22 mouse cellular contexts compared by ENCODE assay signal in genomic region chr10:110716887-110717286, GRCm38 (mm10). TPM values are rescaled to one million over a fixed set of nuclear protein-coding genes. Genes with fewer than 3 reads are reported as not detected.
DNase-seq lines count a peak whose midpoint lies in the region; ATAC-seq and TF ChIP-seq lines count a peak whose summit lies in the region.
"Had no signal": no experiment of that assay in that cellular context is flagged by ENCODE, and none has a peak within 500 bp of the region (broad histone marks: within the 10 kb centered on the region; RNA-seq: fewer than 3 reads in every experiment).

No protein-coding gene starts in this region.

- H3K36me3 ChIP-seq in liver, adult 2 months (ENCODE audit: control insufficient read depth, insufficient read depth, low read length): no peaks in the 10 kb centered on the region
- H3K36me3 ChIP-seq in liver, embryonic 11.5 days (ENCODE audit: control insufficient read depth, insufficient read depth, low read length): no peaks in the 10 kb centered on the region
- H3K36me3 ChIP-seq: embryonic facial prominence, embryonic 12.5 days; heart, embryonic 13.5 days; hindbrain, embryonic 12.5 days had no signal

- H3K27ac ChIP-seq in liver, adult 2 months (replicated peaks; ENCODE audit: insufficient read depth, low read depth, low read length): peak overlapping the region; percentile 15; the same call in 1 of the 2 replicates
- no peak overlapping the region for H3K27ac ChIP-seq in liver, embryonic 11.5 days (ENCODE audit: low read depth, low read length)
- H3K27ac ChIP-seq: embryonic facial prominence, embryonic 12.5 days; gastrocnemius, adult 2 months; heart, embryonic 13.5 days; hindbrain, embryonic 12.5 days had no signal

- peak; percentile 98 for DNase-seq in liver, adult 2 months (ENCODE audit: extremely low read depth, low read depth, low spot score)
- no peak for DNase-seq in liver, embryonic 11.5 days (ENCODE audit: low spot score)
- DNase-seq in lung, postnatal 36 days: peak; percentile 5
- DNase-seq in lung, postnatal 4 days: no peak
- peak; percentile 39 for DNase-seq in brain, embryonic 14.5 days (ENCODE audit: low read depth)
- peak; percentile 23 for DNase-seq in fat pad, adult 2 months (ENCODE audit: extremely low read depth, low read depth, low spot score)
- DNase-seq in kidney, postnatal 4 days: no peak
- no peak for DNase-seq in heart, postnatal 10 days
- DNase-seq: adrenal gland, adult 2 months; adrenal gland, postnatal 36 days; cerebellum, adult 11 months; cerebellum, adult 8-10 months; cerebellum, postnatal 14 days; embryo, embryonic 11 days; gastrocnemius, adult 2 months; gastrocnemius, postnatal 25 days; heart, postnatal 4 days had no signal

- 25% methylated on average over 10 of the region's 10 CpGs for WGBS in liver, adult 2 months
- 72% methylated on average over 10 of the region's 10 CpGs for WGBS in liver, embryonic 11.5 days

- TF ChIP-seq POLR2A in liver, adult 2 months (IDR thresholded peaks at IDR 0.05; ENCODE audit: extremely low read depth, insufficient read depth, low read length): 0 out of 2 replicates have a peak, but pooled peaks have one; percentile 37
- TF ChIP-seq POLR2A in brain, embryonic 14.5 days (IDR thresholded peaks at IDR 0.05; ENCODE audit: borderline replicate concordance, extremely low read depth, insufficient read depth, insufficient read length, poor library complexity, severe bottlenecking): no peak

- H3K4me2 ChIP-seq in liver, embryonic 11.5 days: no peak overlapping the region
- H3K4me2 ChIP-seq: embryonic facial prominence, embryonic 12.5 days; heart, embryonic 13.5 days; hindbrain, embryonic 12.5 days had no signal

- no peak overlapping the region for H3K9ac ChIP-seq in liver, adult 2 months (ENCODE audit: low read depth, low read length)
- H3K9ac ChIP-seq in liver, embryonic 11.5 days (ENCODE audit: low read depth, low read length): no peak overlapping the region
- H3K9ac ChIP-seq: embryonic facial prominence, embryonic 12.5 days; heart, embryonic 13.5 days; hindbrain, embryonic 12.5 days had no signal

- intact Hi-C loops in heart, postnatal 10 days (cut with DNase I): no loop called here

- no peak overlapping the region for H3K4me3 ChIP-seq in liver, adult 2 months (ENCODE audit: insufficient read depth, low read depth, low read length)
- H3K4me3 ChIP-seq in liver, embryonic 11.5 days (ENCODE audit: low read depth, low read length): no peak overlapping the region
- H3K4me3 ChIP-seq: embryonic facial prominence, embryonic 12.5 days; gastrocnemius, adult 2 months; heart, embryonic 13.5 days; hindbrain, embryonic 12.5 days had no signal

- no peaks in the 10 kb centered on the region for H3K79me2 ChIP-seq in liver, adult 2 months (ENCODE audit: control insufficient read depth, insufficient read depth, low read length)

- H3K4me1 ChIP-seq in liver, adult 2 months (ENCODE audit: control insufficient read depth, insufficient read depth, low read length): peaks cover 5% of the 10 kb centered on the region; the same call in 1 of the 2 replicates
- no peaks in the 10 kb centered on the region for H3K4me1 ChIP-seq in liver, embryonic 11.5 days (replicated peaks; ENCODE audit: control insufficient read depth, insufficient read depth, low read length)
- H3K4me1 ChIP-seq: embryonic facial prominence, embryonic 12.5 days; heart, embryonic 13.5 days; hindbrain, embryonic 12.5 days had no signal

- no peak for TF ChIP-seq CTCF in liver, adult 2 months (IDR thresholded peaks at IDR 0.05; ENCODE audit: low read depth, low read length)
- no peak for TF ChIP-seq CTCF in brain, embryonic 14.5 days (IDR thresholded peaks at IDR 0.05; ENCODE audit: borderline replicate concordance, extremely low read depth, insufficient read depth, insufficient read length)

- no peaks in the 10 kb centered on the region for H3K9me3 ChIP-seq in liver, embryonic 11.5 days (ENCODE audit: control insufficient read depth, low read length)
- H3K9me3 ChIP-seq: embryonic facial prominence, embryonic 12.5 days; heart, embryonic 13.5 days; hindbrain, embryonic 12.5 days had no signal

- no peak for ATAC-seq in liver, embryonic 11.5 days (replicated peaks; ENCODE audit: low FRiP score)
- ATAC-seq: forebrain, embryonic 16.5 days; hindbrain, embryonic 16.5 days had no signal

- H3K27me3 ChIP-seq in liver, adult 2 months (ENCODE audit: control insufficient read depth, insufficient read depth, low read length): no peaks in the 10 kb centered on the region
- no peaks in the 10 kb centered on the region for H3K27me3 ChIP-seq in liver, embryonic 11.5 days (replicated peaks; ENCODE audit: control insufficient read depth, insufficient read depth, low read length)
- H3K27me3 ChIP-seq: embryonic facial prominence, embryonic 12.5 days; heart, embryonic 13.5 days; hindbrain, embryonic 12.5 days had no signal

RNA-seq across cellular contexts. Expression of gene E2f7, which starts 28.4 kb away (rescaled TPM):
- 0.34 and 0.46 TPM in 2 replicates for total RNA-seq in liver, adult 2 months (2014; rRNA removed)
- 0.04 and 0.13 TPM in 2 replicates for polyA plus RNA-seq in liver, adult 2 months (2012; rRNA removed)
- polyA plus RNA-seq in liver, embryonic 11.5 days (2014; fragmentation: Nextera tagmentation; extraction: Ambion mirVana): 18.1 and 18.8 TPM in 2 replicates
- 2.9 and 4.5 TPM in 2 replicates for polyA plus RNA-seq in brain, embryonic 14.5 days (2012; rRNA removed)
- total RNA-seq in heart, postnatal 10 days (2021): 1 to 10 TPM; 6.8 to 7.0 TPM

Comparison
In these comparisons a context has a peak if more than half of its experiments do, and no peak if none do; other contexts are left out.
1. DNase-seq: peak in liver, adult 2 months (single experiment), lung, postnatal 36 days (single experiment), brain, embryonic 14.5 days (single experiment) and fat pad, adult 2 months (single experiment); none in liver, embryonic 11.5 days (single experiment), lung, postnatal 4 days (0 of 2), kidney, postnatal 4 days (0 of 2) and heart, postnatal 10 days (0 of 2).